Mouse (Mus musculus) spleen, adult 12 weeks (tissue): ENCODE results near the gene Papln.

Experiments
- DNase-seq: peaks from one replicate; pipeline ENCODE4 v3.0.0; 2022; ENCODE audit warnings: low spot score

Gene Papln

DNA sequence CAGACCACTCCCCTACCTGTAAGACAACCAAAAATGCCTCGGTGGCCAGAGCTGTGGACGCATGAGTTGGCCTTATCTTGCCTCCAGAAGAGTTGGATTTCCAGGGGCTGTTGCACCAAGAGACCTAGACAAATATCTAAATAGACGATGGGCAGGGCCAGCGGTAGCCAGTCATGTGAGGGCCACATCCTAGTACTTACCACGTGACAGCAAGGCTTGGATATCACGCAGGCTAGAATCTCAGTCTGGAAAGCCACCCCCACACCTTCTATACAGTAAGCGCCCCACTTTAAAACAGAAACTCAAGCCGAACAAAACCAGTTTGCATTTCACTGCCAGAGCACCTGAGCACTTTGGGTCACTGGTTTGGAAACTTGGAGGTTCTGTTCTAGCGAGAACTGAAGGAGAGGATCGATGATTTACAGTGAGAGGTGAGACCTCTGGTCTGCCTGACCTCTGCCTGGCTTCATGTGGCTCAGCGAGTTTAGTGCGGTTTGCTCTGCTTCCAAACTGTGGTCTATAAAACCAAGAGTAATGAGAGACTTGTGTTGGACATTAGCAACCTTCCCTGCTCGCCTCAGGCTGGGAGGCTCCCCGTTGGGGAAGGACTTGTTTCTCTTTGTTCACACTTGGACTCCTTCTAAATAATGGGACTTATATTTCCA lies 4.9 kb downstream of the Papln start:
- no peak for DNase-seq

GRCm38 (mm10) chr12:83770418-83771256 lies 7.2 kb downstream of the Papln start:
- DNase-seq, result no peak

GRCm38 (mm10) chr12:83775621-83776020 lies 12.2 kb downstream of the Papln start:
- no peak for DNase-seq

GRCm38 (mm10) chr12:83776766-83777165 lies 13.3 kb downstream of the Papln start:
- no peak for DNase-seq

GRCm38 (mm10) chr12:83780181-83780580 lies 16.7 kb downstream of the Papln start:
- no peak for DNase-seq

DNA sequence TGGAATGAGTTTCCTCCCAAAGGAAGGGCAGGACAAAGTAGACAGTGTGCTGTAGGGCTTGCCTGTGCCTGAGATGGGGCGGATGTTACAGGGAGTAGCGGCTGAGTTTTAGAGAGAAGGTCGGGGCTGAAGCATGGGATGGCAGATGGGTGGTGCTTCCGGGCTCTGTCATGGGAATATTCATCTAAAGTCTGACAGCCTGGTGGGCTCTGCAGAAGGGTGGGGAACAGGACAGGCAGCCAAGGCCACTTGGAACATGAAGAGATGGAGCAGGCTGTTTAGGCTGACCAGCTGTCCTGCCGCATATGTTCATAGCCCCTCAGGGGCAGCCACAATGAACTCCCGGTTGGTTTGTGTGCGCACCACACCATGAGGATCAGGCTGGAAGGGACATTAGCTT lies 17.8 kb downstream of the Papln start:
- DNase-seq, result no peak

GRCm38 (mm10) chr12:83781640-83782278 lies 18.3 kb downstream of the Papln start:
- no peak for DNase-seq

DNA sequence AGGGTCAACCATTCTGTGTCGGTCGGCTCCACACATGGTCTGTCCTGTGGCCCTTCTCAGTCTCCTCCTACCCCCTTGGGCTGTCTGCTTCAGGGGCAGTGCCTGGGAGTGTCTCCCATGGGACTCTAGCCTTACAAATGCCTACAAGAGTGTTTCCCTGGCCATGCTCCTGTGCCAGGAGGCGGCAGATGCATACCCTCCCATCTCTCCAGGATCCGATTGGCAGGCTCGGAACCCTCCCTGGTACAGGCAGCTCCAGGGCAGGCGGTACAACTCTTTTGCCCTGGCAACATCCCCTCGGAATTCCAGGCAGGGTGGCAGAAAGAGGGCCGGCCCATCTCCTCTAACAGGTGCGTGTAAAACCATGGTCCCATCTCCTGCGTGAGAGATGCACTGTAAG lies 19.2 kb downstream of the Papln start:
- DNase-seq, result no peak

DNA sequence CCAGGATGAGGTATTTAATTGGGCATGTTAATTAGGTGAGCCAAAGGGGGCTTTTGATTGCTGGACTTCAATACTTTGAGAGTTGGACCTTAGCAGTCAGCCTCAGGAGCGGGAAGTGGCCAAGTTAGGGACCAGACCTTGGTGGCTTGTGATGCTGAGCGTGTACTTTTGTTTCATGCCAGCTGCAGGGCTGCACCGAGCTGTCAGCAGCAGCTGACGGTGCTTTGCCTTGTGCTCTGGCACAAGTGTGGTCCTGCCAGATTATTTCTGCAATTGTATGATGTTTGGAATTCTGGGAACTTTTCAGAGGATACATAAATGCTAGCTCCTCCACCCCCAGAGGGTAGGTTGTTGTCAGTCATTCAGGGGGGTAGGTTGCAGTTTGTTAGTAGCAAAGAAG lies 21.9 kb downstream of the Papln start:
- no peak for DNase-seq

- no peak for DNase-seq
Observed at GRCm38 (mm10) chr12:83789051-83789780, 25.8 kb downstream of the Papln start.

DNA sequence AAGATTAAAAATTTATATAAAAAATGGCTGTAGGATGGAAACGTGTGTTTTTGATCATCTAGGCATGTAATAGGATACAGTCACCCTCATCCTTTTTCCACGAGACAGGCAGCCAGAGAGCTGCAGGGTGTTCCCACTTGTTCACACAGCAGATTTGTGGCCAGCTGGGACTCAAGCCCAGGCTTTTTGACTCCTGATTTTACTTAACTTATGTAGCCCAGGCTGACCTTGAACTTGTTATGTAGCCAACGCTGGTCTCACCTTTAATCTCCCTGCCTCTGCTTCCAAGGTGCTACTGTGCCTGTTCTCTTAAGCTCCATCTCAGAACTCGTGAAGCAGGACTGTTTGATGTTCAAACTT lies 26.3 kb downstream of the Papln start:
- no peak for DNase-seq

DNA sequence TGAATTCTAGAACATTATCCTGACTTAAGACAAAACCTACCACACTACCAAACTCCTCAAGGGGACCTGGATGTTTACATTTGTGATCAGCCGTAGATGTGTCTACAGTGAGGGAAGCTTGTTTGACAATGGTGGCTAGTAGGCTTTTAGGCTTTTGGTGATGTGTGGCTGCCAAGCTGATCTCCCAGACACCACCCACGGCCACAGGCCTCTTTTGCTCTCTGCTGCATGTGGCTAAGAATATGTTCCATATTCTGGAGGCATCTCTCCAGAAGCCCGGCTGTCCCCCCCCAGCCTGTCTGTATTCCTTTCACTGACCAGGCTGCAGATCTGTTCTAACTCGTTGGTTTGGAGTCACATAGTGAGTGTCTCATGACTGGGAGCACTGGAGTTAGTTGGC lies 27.3 kb downstream of the Papln start:
- DNase-seq, result no peak

DNA sequence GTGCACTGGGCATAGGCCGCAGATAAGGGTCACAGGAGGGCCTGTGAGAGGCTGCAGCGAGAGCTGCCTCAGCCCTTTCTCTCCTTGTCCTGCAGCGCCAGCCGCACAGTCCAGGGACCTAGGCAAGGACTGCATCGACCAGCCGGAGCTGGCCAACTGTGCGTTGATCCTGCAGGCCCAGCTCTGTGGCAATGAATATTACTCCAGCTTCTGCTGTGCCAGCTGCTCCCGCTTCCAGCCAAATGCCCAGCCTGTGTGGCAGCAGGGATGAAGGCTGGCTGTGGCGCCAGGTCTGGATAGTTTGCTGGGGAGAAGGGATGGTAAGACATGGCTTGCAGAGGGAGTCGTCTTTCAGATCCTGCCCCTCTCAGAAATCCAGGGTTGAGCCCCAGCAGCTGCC lies 28.3 kb downstream of the Papln start:
- DNase-seq, result no peak

DNA sequence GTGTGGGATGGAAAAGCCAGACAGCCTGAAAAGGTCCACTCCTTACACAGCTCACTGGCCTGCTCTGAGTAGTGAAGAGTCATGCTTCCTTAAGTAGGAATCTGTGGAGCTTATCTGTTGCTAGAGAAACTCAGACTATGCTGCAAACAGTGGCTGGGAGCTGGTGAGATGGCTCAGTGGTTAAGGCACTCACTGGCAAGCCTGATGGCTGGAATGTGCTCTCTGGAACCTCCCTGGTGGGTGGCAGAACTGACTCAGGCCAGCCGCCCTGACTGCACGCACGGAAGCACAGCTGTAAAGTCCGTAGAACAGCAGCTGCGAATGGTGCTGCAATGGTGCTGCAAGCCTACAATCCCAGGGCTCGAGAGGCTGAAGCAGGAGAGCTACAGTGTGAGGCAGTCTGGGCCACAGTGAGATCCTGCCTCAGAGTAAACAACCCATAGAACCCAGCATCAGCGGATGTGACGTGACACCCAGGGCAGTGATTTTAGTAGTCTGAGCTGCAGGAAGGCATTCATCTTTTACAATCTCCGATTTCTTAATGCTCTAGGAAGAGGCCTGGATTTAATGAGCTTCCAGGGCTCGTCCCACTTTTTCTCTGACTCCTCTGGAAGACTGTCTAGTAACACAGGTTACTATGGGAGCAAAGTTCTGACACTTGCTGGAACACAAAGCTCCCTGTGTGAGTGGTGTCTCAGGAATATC lies 29.4 kb downstream of the Papln start:
- DNase-seq, result no peak

GRCm38 (mm10) chr12:83795051-83795450 lies 31.6 kb downstream of the Papln start:
- no peak for DNase-seq

- no peak for DNase-seq
Observed at GRCm38 (mm10) chr12:83795586-83795985, 32.2 kb downstream of the Papln start.

- no peak for DNase-seq
Observed at GRCm38 (mm10) chr12:83798313-83798712, 34.9 kb downstream of the Papln start.

DNA sequence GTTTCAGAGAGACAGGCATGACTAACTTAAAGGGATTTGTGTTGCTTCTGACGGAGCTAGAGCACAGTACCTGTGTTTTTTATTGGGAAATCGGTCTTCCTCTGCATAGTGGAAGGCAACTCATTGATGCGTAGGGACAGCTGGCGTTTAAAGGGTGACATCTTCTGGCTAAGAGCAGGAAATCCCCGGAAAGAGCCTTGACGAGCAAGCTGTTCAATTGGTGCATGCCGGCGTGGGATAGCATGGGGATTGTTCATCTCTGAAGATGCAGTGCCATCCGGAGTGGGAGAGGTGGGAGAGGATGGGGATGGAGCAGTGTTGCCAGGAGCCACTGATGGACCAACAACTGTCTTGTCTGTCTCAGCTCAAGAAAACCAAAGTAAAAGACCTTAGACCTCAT lies 37.5 kb downstream of the Papln start:
- DNase-seq, result no peak

GRCm38 (mm10) chr12:83803641-83804040 lies 40.2 kb downstream of the Papln start:
- DNase-seq, result no peak

DNA sequence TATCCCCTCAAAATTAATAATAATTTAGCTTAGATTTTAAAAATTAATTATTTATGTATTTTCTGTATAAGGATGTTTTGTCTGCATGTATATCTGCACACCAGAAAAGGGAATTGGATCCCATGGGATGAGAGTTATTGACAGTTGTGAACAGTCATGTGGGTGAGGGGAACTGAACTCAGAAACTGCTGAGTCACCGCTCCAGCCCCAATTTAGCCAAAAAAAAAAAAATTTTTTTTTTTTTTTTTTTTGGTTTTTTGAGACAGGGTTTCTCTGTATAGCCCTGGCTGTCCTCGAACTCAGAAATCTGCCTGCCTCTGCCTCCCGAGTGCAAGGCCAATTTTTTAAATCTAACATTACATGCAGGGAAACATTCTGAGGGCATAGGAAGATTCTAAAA lies 48.5 kb downstream of the Papln start:
- DNase-seq, result no peak

GRCm38 (mm10) chr12:83816616-83817015 lies 53.2 kb downstream of the Papln start:
- DNase-seq, result no peak

GRCm38 (mm10) chr12:83830424-83830823 lies 67.0 kb downstream of the Papln start:
- DNase-seq, result no peak
